Mouse (Mus musculus) urinary bladder, postnatal 14 days (tissue): Measurements from ENCODE around the gene Hebp2.
"Not testable (repeated sequence)": the region's sequence is repeated elsewhere in the genome, so short reads cannot be mapped to it uniquely, and the experiment has no call there.

ENCODE experiments used
- DNase-seq: peaks from one replicate; pipeline ENCODE4 v3.0.0; 2021; ENCODE audit warnings: low spot score

The Hebp2 gene

DNA sequence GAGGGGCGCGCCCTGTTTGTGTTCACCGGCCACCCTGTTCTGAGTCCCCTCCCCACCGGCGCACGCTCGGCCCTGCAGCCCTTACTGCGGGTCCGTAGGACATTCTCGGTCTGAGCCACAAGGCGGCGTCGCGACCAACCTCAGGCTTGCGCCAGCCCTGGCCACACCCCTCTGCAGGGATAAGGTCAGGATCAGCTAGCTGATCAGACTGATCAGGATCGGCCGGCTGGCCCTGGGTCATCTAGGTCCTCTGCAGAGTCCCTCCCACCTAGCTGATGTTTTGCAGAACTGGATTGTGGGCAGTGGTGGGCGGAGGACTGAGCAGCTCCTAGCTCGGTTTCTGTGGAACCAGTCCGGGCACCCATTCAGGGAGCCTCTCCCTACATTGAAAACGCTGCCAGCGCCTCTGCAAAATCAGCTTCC is at the start of gene Hebp2:
Hebp2 (minus strand) TSS at position 264 of the 423 bp plus-strand sequence.
- DNase-seq = peak; percentile 84

DNA sequence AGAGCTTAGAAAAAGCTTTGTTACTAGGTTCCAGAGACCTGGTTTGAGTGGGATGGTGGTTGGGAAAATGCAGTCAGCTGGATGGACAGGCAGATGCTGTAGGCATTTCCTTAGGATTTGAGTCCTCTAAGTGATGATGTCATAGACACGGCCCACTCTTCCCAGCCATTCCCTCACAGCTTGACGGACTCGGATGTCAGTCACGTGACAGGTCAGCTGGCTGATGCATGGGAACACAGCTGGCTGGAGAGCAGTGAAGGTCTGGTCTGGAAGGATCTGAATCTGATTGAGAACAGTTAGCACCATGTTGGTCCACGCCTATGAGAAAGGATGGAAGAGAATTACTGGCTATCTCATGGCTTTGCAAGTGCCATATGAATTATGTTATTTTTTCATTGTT is 43.6 kb upstream of the Hebp2 start:
- no peak for DNase-seq

DNA sequence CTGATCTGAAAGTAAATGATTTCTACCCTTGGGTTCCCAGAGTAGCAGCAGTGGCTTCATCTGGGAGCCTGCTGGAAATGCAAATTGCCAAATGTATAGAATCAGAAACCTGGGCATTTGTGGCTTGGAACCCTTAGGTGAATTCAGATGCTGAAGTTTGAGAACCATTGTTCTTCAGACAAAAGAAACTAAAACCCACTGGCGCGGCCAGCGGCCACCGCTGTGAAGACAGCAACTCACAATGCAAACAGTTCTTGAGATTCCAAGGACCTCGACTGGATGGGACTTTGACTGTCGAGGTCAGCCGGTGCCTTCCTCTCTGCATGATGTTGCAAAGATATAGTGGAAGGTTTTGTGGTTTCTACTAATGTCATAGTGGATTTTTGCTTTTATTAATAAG is 38.3 kb upstream of the Hebp2 start:
- DNase-seq = no peak

DNA sequence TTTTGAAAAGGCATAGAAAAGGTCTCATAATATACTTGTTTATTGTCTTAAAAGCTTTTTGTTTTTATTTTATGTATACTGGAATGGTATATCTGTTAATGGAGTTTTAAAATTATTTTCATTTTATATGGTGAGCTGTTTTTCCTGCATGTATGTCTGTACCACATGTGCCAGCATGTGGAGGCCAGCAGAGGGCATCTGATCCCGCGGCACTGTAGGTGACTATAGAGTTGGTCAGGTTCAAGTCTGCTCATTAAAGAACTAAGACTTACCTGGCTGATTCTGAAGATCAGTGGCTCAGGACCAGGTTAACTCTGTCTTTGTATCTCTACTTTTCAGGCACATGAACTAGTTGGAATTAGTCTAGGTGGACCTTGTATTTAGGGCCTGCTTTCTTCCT is 26.7 kb upstream of the Hebp2 start:
- no peak for DNase-seq

GRCm38 (mm10) chr10:18562940-18563339 is 17.1 kb upstream of the Hebp2 start:
- DNase-seq = peak; percentile 63

- DNase-seq = no peak
Observed at GRCm38 (mm10) chr10:18561445-18561844, 15.6 kb upstream of the Hebp2 start.

DNA sequence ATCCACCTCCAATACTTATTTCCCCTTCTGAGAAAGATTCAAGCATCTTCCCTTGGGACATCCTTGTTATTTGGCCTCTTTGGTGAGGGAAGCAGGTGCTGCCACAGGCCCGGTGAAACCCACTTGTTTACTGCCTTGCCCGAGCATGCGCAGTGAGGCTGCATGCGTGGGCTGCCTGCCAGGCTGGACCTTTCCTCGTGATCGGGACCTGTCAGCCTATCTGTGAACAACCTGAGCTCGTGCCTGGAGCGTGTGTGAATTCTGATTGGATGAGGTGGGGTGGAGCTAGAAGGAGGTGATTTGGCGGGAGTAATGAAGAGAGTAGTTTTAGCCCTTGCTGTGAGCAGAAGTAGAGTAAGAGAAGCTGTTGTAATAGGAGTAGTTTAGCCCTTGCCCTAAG is 13.2 kb upstream of the Hebp2 start:
- not testable (repeated sequence) for DNase-seq

- DNase-seq = no peak
Observed at GRCm38 (mm10) chr10:18549321-18550216, 3.7 kb upstream of the Hebp2 start.

DNA sequence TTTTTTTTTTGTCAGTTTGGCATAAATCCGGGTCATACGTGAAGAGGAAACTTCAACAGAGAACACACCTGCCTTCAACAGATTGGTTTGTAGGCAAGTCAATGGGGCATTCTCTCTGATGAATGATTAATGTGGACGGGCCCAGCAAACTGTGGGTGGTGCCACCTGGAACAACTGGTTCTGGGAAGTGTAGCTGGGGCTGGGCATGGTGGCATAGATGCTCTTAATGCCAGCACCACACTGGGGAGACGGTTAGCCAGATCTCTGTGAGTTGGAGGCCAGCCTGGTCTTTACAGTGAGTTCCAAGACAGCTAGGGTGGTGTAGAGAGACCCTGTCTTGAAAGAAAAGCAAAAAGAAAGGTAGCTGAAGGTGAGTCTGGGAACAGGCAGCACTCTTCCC is 1.5 kb upstream of the Hebp2 start:
- DNase-seq = peak; percentile 45

GRCm38 (mm10) chr10:18545309-18545708 is 567 bp downstream of the Hebp2 start:
- no peak for DNase-seq

DNA sequence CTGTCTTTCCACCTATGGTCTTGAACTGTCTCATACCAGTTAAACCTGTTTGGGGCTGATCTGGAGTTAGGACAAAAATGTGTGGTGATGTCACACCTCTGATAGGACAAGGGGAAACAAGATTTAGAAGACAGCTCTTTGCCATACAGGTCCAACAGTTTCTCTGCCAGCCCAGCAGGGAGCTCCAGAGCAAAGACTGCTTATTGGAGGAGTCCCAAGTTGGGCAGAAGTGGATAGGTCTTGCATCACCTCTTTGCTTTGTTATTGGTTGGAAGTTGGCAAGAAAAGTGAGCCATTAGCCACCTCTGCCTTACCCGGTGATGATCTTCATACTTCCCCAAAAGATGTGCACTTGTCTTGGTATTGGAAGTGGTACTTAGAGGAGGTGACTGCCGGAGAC is 9.0 kb downstream of the Hebp2 start:
- DNase-seq = no peak

DNA sequence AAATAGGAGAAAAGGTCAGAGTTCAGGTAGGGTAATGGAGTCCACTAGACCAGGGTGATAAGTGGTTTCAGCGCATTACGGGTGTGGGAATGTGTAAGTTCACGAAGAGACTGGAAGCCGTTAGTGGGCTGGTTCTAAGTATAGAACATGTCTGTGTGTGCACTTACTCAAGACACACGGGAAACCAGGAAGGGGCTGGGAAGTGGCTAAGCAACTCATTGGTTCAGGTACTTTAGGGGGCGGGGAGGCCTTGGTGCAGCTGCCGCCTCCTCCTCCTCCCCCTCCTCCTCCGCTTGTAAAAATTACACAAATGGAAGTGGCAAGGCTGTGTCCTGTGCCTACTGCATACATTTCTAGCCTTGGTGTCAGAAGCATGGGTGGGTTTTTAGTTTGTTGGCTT is 13.6 kb downstream of the Hebp2 start:
- no peak for DNase-seq

DNA sequence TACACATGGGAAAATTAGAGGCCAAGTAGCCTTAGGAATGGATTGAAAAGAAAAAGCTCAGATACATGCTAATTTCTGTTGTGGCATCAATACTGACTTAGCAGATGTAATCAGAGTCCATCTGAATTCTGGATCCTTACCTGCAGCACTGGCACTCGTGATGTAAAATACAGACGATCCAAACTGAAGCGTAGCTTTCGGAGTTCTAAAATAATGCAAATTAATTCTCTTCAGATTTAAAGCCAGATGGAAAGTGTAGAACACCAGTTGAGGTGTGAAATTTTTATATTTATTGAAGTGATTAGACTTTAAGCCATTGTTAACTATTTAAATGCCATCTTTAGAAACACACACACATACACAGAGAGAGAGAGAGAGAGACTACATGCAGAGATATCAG is 15.7 kb downstream of the Hebp2 start:
- no peak for DNase-seq

DNA sequence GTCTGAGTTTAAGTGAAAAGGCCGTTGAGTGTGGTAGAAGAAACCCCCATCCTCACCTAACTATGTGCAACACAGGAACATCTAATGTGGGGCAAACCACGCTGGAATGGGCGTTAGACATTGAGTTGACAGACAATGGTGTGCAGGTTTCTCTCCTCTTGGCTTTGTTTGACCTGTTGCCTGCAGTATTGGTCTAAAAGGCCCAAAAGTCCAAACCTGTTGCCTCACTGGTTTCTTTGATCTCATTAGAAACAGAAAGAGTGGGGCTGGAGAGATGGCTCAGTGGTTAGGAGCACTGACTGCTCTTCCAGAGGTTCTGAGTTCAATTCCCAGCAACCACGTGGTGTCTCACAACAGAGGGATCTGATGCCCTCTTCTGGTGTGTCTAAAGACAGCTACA is 16.7 kb downstream of the Hebp2 start:
- no peak for DNase-seq

GRCm38 (mm10) chr10:18528475-18528874 is 17.4 kb downstream of the Hebp2 start:
- peak; percentile 32 for DNase-seq

DNA sequence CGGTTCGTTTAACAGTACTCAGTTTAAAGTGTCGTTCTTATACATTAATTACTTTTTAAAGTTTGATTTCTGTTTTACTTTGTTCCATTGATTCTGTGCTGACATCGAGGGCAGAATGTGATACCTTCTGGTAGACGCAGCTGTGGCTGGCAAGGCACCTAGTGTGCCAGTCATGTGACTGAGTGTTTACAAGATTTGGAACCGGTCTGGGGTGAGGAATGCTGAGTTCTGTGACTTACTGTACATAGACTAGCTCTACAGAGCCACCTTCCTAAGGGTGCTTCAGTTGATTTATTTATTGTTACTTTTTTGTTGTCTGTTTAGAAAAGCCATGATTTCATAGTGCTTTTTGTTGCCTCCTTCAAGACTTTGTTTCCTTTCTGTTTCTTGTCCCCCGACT is 18.1 kb downstream of the Hebp2 start:
- DNase-seq = peak; percentile 36

DNA sequence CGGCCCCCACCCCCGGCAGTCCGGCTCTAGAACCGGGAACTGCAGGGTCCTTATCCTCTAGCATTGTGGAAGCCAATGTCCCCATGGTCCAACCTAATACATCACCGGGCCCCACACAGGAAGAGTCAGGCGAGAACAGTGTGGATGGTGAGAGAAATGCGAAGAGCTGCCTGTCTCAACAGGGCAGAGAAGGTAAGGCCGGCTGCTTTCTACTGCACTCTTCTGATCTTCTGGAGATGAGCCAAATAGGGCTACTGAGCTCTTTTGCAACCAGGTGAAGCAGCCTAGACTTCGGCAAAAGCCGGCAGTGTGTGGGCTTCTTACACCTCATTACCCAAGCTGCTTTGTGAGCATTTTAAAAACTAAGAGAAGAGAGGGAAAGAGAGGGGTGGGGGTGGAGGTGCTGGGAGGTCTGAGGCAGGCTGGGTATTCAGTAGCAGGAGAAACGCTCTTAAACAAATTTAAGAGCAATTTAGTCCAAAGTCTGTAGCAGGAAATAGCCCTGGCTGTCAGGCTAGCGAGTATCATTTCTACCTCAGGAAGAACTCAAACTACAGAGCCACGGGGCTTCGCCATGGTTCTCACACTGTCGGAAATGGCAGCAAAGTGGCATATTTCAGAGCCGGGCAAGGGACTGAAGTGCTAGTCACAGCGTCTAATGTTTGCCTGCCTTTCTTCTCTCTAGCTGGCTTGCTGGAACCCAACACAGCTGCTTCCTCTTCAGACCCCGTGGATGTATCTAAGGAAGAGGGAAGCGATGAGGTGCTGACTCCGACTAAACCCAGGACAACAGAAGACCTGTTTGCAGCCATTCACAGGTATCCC is 18.8 kb downstream of the Hebp2 start:
- DNase-seq = no peak

GRCm38 (mm10) chr10:18526184-18526850 is 19.6 kb downstream of the Hebp2 start:
- no peak for DNase-seq

- DNase-seq = no peak
Observed at GRCm38 (mm10) chr10:18525726-18526125, 20.1 kb downstream of the Hebp2 start.

DNA sequence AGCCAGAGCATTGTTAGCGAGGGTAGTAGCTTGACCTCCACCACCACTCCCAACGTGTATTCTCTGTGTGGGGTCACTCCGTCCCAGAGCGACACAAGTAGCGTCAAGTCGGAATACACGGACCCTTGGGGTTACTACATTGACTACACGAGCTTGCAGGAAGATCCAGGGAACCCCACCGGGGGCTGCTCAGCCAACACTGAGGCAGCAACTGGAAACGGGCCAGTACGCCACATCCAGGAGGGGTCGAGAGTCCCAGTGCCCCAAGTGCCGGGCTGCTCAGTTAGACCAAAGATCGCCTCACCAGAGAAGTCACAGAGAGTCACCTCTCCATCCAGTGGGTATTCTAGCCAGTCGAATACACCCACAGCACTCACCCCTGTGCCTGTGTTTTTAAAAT is 20.6 kb downstream of the Hebp2 start:
- DNase-seq = no peak

GRCm38 (mm10) chr10:18522556-18522955 is 23.3 kb downstream of the Hebp2 start:
- DNase-seq = no peak

GRCm38 (mm10) chr10:18511496-18511895 is 34.4 kb downstream of the Hebp2 start:
- DNase-seq = no peak

- DNase-seq = no peak
Observed at GRCm38 (mm10) chr10:18510663-18511062, 35.2 kb downstream of the Hebp2 start.
